Mouse (Mus musculus) spleen, postnatal 4 days (tissue): ENCODE data around the gene Krt16.

Source experiments
- DNase-seq, 2 experiments: peaks; one replicate each; pipeline ENCODE4 v3.0.0; 2022; ENCODE audit warnings: low spot score in 2 of 2

Krt16 gene

DNA sequence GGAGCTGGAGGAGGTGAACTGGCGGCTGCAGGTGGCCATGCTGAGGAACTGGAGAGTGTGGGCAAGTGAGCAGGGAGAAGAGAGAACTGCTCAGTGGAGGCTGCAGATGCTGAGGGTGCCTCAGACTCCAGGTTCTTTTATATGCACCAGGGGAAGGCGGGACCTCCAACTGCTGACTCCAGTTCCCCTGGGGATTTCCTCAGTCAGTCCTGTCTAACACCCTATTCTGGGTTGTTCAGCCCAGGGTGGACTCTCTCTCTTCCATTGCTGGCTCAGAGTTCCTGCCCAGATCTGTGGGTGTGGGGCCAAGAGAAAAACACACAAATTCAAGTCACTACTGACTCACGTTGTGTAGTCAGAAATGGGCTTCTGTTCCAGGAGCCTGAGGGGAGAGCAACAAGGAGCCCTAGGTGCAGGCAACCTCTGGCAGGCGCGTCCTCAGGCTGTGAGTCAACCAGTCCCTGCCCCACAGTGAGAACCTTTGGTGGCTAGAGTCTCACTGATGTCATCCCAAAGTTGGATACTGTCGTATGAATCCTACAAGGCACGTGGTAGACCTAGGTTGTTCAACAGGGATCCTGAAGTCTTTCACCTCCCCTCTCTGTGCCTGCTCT lies at the start of gene Krt16:
Krt16 (minus strand) TSS at position 51 of the 614 bp plus-strand sequence.
- DNase-seq = no peak

DNA sequence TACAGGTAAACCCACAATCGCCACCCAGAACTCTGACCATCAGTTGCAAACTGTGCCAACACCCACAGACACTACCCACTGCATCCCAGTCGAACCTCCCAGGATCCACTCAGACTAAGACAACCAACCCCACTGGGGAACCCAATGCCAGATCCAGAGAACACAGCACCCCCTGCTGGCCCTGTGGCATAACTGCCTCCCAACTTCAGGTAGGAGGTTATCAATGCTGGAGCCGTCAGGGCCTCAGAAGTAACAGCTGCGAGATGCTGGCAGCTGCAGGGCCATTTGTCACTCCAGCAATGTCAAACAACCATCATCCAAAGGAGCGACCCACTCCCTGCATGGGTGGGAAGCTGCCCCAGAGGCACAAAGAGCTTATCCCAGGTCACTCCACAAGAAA lies 49.1 kb upstream of the Krt16 start:
- DNase-seq = peak in 1 of 2 experiments; percentile 74

DNA sequence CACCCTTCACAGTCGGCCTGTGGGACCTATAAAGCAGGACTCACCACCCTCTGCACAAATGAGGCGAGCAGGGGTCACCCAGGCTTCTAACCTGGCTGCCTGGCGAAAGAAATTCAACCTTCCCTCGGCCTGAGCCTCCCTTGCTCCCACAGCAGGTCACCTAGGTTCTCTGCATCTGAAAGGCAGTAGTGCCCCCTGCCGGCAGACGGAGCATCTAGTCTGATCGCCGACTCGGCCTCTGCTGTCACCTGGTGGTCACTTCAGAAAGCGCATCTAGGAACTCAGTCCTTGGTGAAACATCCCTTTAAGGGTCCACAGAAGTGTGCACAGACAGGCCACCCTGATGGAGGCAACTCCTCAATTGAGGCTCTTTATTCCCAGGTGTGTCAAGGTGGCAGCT lies 46.6 kb upstream of the Krt16 start:
- peak; percentile 73 to 93 for DNase-seq

DNA sequence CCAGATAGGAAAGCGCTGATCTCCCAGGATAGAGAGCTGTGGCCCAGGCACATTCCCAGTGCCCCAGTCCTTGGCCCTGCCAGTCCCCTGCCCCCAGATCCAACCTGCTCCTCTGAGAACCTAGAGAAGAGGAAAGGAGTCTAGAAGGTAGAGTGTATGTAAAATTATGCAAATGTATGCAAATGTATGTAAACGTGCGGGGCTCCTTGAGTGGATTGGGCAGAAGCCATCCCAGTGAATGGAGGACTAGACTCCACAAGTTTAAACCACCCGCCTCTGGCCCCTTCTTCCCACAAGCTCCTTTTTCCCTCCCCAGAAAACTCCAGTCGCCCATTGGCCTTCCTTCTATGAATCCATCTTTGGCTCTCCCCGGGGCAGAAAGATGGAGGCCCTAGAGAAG lies 44.2 kb upstream of the Krt16 start:
- no peak for DNase-seq

DNA sequence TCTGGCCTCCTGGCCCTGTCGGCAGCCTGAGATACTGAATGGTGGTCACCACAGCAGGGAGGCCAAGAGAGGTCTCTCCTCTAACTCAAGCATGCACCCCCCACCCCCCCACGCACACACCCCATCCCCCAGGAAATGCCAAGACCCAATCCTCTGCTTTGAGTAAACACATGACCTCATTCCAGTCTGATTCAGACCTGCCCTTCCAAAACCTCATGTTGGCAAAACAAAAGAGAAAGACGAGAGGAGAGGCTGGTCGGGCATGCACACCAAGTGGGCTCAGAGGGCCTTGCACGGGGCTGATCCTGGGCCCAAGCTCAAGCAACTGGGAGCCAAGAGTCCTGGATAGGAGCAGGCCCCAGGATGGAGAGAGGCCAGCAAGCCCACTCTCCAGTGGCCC lies 41.5 kb upstream of the Krt16 start:
- DNase-seq = no peak

DNA sequence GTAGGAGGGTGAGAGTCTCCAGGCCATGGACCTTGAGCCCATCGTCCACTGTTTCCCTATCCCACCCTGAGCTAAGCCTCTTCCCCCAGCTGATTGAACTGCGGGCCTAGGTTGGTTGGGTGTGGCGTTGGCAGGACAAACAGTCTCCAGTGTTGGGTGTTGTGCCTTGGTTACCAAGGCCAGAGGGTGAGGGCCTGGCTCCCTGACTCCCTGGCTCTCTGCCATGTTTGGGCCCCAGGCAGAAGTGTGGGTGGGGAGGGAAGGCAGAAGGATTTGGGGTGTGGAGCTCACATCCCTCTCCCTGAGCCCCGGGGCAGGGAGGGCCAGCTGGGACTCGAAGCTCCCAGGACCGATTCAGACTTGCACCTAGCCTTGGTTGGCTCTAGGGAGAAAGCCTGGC lies 40.2 kb upstream of the Krt16 start:
- no peak for DNase-seq

DNA sequence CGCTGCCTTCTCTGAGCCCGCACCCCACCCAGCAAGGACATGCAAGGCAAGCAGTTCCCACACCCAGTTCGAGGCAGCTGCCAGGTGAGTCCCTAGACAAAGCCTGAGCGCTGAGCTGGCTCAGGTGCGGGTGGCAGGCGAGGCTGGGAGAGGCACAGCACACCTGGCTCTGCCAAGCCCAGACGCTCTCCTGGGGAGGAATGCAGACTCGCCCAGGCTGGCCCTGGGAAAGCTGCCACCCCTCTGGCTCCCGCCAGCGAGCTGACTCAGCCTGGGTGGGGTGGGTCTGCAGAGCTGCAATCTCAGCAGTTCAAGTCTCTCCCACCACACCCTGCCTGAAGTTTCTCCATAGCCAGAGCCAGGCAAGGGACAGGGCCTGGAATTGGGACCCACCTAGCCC lies 38.3 kb upstream of the Krt16 start:
- DNase-seq = no peak

DNA sequence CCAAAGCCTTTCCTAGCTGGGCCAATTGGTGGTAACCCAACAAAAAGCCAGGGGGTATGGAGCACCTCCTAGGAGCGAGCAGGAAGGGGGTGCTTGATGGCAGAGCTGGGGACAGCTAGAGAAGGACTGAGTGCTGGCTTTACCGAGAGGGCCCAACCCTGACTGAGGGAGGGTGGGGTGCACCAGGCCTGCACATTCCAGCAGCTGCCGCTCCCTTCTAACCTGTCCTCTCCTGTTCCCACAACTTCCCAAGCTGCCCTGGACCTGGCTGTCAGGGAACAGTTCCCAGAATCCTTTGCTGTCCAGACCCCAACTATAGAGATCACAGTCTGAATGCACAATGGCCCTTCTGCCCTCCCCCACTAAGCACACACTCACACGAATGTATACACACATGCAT lies 36.3 kb upstream of the Krt16 start:
- no peak for DNase-seq

DNA sequence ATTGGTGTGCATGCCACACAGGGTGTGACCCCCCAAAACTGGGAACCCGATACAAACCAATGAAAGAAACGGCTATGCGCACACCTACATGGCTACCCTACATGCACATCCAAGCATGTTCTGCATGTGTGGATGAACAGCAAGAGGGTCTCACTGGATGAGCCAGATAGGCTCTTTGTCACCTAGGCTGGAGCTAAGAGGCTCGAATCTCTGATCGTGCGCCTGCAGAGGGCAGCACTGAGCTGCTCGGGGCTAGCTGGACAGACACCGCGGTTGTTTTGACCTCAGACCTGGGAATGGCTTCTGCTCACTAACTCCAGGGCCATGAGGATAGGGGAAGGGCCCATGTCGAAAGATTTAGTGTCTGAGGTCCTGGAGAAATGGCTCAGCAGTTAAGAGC lies 33.8 kb upstream of the Krt16 start:
- peak; percentile 69 to 90 for DNase-seq

DNA sequence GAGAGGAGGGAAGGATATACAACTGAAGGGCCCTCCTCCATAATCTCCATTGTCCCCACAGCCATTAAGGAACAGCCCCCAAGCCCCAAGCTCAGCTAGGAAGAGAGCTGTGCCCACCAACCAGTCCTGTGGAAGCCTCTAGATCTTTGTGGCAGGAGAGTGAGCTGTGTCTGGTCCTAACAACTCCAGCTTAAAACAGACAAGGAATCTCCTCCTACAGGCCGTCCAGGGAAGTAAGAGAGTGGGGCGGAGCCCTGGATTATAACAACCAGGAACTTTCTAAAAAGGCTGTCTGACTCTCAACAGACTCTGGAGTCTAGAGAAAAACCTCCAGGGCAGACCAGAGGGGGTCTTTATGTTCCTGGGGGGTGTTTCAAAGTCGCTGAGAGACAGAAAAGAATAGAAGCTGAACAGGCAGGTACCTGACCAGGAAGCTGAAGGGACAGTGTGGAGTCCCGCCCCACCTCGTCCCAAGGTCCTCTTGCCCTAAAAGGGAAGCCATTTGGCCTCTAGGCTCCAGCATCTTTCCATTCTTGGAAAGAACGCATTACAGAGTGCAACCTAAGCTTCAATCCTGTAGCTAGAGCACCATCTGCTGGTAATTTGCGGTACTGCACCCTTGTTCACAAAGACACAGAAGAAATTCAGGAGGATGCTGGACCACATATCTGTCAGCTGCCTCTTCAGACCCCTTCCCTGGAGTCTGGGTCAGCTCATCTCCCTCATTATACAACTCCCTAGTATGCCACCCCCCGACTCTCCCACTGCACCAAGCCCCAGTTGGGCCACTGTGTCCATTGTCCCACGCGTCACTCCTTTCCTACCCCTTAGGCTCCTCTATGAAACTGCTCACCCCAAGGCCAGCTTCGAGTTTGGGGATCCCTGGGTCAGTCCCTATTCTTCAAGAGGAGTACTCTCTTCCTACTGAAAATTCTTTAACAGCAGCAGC lies 33.2 kb upstream of the Krt16 start:
- DNase-seq = peak; percentile 72 to 91

DNA sequence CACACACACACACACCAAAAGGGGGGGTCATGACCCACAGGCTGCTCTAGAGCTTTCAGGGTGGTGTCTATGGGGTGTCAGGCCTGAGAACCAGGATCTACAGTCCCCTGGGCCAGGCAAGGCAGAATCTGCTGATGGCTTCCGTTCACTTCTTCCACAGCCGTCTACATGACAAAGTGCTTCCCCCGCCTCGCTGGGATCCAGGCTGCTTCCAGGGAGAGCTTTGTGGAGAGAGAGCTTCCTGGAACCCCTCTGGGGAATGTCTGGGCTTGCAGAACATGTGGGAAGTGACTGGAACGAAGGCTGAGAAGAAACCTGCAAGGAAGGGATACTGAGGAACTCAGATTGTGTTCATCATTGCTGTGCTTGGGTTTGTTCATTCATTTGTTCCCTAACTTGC lies 30.1 kb upstream of the Krt16 start:
- DNase-seq = no peak

DNA sequence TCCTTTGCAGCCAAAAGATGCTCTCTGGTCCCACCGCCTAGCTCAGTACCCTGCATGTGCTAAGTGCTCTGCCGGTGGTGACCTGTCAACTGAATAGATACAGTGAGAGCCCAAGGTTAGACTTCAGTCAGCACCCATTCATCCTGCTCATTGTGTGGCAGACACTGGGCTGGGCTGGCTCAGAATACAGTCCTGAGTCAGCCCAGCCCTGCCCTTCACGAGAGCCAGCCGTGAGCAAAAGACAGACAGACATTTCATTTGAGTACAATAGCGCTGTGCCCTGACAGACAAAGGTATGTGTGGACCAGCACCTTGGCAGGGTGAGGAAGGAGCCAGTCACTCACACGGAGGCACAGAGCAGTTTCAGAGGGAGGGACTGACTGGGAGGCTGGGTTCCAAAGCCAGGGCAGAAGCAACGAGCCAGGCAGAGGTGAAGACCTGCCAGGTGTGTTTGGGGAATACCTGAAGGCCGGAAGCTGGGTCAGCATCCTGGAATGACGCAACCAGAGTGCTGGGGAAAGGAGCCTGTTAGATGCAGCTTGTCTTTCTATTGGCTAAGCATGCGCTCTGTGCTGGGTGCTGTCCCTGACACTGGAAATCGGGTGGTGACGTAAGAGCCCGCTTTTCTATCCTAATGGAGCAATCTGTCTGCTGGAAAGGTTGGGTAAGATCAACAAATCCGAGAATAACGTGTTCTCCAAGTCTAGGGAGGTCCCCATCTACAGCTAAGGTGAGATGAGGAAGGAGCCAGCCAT lies 29.2 kb upstream of the Krt16 start:
- no peak for DNase-seq

DNA sequence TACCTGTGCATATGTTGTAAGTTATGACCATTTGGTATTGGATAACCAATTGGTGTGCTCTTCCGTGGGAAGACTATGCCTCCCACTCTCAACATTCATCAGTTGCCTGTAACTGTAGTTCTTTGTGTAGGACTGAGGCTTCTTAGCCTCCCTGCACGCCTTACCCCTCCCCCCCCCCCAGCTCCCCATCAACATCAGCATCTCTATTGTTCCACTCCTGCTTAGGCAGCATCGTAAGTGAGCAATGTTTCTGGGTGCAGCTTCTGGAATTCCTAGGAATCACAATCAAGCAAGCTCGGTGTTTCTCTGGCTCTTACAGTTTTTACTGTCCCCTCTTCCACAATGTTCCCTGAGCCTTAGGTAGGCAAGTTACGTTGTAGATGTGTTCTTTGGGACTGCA lies 26.8 kb upstream of the Krt16 start:
- no peak for DNase-seq

DNA sequence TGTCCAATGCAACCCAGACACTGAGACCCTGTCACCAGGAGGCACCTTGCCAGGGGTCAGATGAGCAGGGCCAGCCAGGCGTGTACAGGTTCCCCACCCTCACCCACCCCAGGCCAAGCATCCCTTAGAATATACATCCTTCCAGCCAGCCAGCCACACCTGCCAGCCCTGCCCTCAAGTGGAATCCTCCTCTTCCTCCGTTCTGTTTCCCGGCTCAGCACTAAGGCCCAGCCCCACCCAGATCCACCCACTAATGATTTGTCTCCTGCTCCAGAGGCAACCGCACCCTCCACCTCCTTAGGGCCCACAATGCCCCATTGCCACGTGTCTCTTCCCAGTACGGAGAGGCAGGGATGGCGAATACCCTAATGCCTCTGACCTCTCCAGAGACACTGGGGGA lies 26.0 kb upstream of the Krt16 start:
- DNase-seq = no peak

DNA sequence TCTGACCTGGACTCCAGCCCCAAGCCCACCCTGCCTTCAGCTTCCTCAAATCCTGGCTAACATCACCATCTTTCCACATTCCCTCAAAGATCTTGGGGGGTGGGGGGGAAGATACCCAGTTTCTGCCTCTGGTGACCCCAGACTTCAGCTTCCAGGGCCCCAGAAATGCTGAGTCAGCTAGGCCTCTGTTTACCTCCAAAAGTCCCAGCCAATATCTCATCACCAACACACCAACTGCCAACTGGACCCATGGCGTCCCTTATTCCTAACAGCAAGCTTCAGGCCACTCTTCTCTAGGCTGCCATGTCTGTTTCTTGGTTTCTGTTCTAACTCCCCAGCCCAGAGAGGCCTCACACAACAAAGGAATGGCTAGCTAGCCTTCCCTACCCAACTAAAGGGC lies 23.2 kb upstream of the Krt16 start:
- no peak for DNase-seq

DNA sequence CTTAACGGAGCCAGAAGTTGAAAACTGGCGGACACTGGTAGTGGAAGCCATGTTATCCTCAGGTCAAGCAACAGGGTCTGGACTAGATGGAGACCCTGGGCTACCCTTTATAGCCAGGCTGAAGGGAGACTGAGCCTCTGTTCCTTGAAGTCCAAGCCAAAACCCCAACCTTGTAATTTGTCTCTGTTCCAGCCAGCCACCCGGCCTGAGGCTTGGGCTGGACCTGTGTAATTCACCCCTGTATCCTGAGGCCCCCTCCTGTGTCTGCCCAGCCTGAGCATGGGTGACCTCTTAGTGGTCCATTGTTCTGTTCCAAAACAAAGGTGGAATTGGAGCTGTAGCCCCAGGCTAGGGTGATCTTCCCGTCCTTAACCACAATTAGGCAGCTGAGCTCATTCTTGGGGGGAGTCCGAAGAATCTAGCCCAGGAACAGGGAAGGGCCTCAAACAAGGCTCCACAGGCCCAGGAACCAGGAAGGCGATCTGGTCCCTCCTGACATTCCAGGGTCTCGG lies 21.2 kb upstream of the Krt16 start, which contains the start of gene Krt42:
Krt42 (minus strand) TSS at position 51 of the 512 bp plus-strand sequence.
- no peak for DNase-seq

DNA sequence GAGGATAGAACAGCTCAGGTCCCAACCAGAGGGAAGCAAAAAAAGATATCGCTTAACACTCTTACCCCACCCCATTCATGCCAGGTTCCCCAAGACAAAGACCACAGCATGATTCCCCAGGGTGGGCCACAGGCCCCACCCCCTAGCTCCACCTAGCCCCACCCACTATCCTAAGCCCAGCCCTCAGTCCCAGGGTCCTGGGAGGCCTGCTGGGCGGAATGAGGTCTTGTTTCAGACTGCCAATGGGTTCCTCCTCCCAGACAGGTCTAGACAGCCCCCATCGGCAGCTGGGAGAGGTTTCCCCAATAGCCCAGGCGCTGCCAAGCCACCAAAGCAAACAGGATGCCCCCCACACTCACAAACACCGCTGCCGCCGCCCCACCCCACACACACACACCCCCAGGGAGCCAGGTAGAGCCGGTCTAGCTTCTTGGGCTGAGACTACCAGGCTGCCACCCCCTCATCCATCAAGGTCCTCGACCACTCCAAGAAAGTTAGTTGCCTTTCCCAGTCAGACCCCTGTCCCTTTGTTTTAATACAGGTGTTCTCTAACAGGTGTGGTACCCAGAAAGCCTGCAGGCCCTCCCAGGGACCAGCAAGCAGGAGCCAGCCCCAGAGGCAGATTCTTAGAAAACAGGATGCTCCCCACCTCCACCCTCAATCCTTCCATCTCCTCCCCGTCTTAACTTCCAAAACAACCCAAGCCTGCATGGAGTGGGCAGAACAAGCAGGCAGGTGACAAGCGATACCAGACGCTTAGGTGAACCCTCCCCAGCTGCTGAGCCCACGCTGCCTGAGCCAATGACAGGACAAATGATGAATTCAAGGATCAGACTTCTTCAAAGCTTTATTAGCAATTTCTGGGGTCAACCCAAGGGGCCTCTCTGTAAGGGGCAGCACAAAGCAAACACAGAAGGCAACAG lies 13.6 kb upstream of the Krt16 start:
- DNase-seq = no peak

DNA sequence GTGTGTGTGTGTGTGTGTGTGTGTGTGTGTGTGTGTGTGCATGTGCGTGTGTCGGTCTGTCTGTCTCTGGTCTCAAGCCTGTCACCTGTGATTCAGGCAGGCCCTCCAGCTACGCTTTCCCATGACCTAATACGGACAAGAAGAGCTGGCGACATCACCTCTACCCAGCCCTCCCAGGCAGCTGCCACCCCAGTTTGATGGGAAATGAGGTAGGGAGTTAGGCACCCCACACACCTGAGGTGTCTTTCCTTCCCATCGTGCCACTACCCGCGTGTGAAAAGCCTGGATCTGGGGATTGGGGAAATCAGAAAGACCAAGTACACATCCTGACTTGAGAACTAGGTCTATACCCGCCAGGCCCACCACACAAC lies 12.5 kb upstream of the Krt16 start:
- no peak for DNase-seq

DNA sequence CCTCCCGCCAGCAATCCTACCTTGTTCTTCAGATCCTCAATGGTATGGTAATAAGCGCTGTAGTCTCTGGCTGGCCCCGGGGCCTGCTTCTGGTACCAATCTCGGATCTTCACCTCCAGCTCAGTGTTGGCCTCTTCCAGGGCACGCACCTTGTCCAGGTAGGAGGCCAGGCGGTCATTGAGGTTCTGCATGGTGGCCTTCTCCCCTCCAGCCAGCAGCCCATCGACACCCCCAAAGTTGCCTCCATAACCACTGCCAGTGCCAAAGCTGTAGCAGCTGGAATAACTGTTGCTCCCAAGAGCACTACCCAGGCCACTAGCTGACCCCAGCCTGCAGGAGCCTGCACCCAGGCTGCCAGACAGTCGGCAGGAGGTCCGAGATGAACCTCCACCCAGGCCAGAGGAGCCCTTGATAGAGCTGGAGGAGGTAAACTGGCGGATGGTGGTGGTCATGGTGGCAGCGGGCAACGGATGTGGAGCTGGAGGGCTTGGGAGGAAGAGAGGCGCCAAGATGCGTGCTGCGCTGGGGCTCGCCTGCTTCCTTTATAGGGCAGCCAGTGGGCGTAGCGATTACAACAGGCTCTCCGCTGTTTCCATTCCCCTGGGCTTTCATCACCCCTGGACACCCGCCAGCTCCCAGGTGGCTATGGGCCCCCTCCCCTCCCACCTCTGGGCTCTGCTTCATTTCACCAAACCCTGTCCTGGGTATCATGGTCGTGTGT lies 12.0 kb upstream of the Krt16 start, which contains the start of gene Krt17:
Krt17 (minus strand) TSS at position 516 of the 721 bp plus-strand sequence.
- peak in 1 of 2 experiments; percentile 58 for DNase-seq

DNA sequence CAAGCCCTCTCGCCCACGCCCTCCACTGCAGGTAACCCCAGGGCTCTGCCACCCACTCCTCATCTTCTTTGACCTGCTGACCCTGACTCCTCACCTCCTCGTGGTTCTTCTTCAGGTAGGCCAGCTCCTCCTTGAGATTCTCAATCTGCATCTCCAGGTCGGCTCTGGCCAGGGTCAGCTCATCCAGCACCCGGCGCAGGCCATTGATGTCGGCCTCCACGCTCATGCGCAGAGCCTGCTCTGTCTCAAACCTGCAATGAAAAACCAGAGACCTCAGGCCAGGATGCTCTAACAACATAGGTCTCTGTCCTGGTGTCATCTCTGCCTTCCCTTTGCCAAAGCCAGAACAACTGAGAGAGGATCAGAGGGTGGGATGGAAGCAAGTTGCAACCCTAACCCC lies 10.4 kb upstream of the Krt16 start:
- DNase-seq = peak in 1 of 2 experiments; percentile 53
